Mouse (Mus musculus) erythroid progenitor cell, adult 5-6 weeks (primary cell): ENCODE data around the gene Ppp2ca. TPM values are rescaled to one million over a fixed set of nuclear protein-coding genes. Genes with fewer than 3 reads are reported as not detected.
"Not testable (repeated sequence)": the region's sequence is repeated elsewhere in the genome, so short reads cannot be mapped to it uniquely, and the experiment has no call there.

Source experiments
- ATAC-seq: replicated peaks from 2 replicates; pipeline ENCODE4 v1.8.0; 2016; ENCODE audit warnings: moderate number of reproducible peaks, mild to moderate bottlenecking, moderate TSS enrichment, inconsistent platforms; ENCODE audit not compliant: poor library complexity, low FRiP score, severe bottlenecking
- total RNA-seq, 2 experiments: library from RNA; stranded (forward) in 1 of 2; stranded (reverse) in 1 of 2; fragments of 150-400 nt in 1 of 2; fragments of 186-747, 209-891 nt in 1 of 2; gene quantifications; 2 replicates each; pipeline versions ENCODE4 v1.2.3 to v1.2.4; 2015 to 2017; ENCODE audit warnings: low replicate concordance in 2 of 2

The Ppp2ca gene
- total RNA-seq, 2 experiments from 2014 or later: 69.2 to 82.9 TPM

DNA sequence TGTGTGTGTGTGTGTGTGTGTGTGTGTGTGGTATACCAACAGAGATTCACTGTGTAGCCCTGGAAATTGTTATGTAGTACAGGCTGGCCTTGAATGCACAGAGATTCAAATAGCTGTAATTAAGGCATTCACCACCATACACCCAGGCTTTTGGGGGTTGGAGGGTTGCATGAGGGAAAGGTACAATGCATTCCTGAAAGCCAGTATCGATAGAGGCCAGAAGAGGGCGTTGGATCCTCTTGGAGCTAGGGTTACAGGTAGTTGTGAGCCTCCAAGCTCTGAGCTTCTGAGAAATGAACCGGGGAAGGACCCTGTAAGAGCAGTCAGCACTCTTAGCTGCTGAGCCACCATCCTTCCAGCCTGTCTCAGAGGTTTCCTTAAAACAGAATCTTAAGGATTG, 30.7 kb downstream of the Ppp2ca start:
- ATAC-seq: no peak

DNA sequence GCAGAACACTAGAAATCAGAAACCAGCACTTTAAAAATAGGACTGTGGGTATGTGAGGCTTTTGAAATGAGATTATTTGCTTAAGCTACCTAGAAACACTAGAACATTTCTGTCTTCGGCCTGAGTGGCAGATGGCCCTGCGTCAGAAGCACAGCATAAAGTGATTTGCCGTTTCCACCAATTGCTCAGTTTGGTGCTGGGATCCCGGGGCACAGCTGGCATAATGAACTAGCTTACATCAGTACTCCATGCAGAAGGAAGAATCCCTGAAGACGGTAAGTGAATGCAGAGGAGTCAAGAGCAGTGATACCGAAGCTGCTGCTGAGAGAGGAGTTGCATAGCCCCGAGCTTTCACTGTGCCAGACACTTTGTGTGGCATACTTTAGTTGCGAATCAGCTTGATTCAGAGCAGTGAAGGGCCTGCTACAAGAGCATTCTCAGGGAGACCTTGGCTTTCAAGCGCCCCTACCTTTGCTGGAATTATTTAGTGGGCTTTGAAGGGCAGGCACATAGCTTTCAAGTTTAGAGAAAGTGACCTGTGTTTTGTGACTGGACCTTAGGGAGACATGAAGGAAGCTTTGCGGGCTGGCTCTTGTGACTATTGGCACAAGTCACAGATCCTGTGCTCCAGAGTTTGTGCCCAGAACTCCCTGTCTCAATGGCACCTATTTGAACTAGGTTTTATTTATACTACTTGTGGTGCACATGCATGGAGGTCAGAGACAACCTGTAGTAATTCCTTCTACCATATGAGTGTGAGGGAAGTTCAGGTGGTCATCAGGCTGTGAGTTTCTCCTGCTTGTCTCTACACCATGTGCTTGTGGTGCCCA, 31.4 kb downstream of the Ppp2ca start:
- no peak for ATAC-seq

DNA sequence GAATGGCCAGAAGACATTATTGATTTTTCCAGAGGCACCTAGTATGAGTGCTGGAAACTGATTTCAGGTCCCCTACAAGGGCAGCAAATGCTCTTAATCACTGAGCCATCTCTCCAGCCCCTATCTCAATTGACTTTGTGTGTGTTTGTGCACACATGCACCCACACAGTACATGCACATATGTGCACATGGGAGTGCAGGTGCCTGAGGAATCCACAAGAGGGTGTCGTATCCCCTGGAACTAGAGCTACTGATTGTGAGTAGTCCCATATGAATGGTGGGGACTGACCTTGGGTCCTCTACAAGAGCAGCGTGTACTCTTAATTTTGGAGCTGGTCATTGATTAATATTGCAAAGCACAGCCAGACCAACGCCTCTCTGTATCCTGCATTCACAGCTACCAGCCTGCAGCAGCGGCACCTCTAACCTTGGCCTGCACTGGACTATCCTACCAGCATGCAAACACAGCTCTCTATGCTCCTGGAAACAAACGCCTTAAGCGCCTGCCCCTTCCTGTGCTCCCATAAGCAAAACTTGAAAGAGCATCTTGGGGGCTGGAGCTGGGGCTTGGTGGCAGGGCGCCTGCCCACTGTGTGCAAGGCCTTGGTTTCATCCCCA, 32.1 kb downstream of the Ppp2ca start:
- no peak for ATAC-seq

- ATAC-seq: not testable (repeated sequence)
Observed at GRCm38 (mm10) chr11:52143675-52144074, 45.2 kb downstream of the Ppp2ca start.

DNA sequence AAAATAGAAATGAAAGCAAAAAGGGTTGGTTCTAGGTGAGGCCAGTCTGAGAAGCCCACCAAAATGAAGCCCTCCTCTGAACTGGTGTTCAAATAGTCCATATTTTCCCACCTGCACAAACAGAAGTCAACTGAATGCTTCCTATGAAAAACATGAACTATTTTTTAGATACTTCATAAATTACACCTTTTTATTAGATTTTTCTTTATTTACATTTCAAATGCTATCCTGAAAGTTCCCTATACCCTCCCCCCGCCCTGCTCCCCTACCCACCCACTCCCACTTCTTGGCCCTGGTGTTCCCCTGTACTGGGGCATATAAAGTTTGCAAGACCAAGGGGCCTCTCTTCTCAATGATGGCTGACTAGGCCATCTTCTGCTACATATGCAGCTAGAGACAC, 46.9 kb downstream of the Ppp2ca start, which contains the start of gene Olfr1373:
Olfr1373 (minus strand) TSS at position 101 of the 400 bp plus-strand sequence.
- not testable (repeated sequence) for ATAC-seq

DNA sequence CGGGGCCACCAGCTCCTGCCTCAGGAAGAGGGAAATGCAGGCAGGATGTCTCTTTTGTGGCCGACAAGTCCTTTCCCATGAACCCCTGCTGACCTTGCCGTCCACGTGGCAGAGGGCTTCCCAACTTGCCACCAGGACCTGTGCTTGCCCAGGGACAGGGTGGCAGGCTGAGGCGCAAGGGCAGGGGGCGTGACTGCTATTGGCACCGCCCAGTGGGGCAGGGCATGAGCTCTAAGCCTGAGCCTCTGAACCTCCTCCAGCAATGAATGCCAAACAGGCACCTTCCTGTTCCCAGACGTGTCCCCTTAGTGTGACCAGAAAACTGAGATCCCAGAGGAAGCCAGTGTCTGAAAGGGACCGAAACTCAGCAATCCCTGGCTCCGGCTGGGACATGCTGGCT, 65.4 kb downstream of the Ppp2ca start:
- ATAC-seq: no peak

DNA sequence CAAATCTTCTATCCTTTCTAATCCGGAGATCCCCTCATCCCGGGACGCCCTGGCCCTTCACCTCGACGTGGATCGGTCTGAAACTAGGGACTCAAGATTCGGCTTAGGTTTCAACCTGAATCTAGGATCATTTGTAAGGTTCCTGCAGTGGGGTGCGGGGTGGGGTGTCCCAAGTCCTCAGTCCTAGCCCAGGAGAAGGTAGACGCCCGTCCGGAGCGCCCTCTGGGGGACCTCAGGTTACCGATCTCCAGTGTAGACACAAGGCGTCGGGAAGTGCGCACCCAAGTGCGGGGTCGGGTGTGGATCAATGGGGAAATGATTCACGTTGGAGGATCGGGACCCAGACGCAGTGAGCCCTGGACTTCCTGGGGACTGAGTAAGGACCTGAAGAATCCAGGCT, 68.6 kb downstream of the Ppp2ca start:
- ATAC-seq: no peak

DNA sequence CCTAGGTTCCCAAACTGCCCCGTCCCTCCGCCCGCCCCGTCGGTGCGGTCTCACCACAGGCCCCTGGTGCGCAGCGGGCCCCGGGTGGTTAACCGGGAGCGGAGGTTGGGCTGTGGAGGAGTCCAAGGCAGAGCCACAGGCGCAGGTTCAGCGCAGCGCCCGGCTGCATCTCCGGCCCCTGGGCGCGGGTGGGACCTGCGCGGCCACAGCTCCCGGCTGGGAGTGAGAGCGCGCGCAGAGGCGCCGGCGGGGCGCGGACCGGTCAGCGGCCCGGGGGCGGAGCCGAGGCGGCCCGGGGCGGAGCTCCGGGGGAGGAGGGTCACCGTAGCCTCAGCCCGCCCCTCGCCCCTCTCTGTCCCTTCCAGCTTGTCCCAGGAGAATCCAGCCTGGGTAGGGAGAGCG, 69.4 kb downstream of the Ppp2ca start:
- ATAC-seq: not testable (repeated sequence)

- ATAC-seq: no peak
Observed at GRCm38 (mm10) chr11:52168461-52168860, 70.0 kb downstream of the Ppp2ca start.

Other genes starting within 250 kb of the Ppp2ca start
- gene Jade2, start 241.0 kb upstream of the Ppp2ca start, total RNA-seq (2015; ENCODE audit: low replicate concordance): 4.3 and 4.6 TPM in 2 replicates
- 5.6 and 5.9 TPM in 2 replicates for gene Jade2, start 241.0 kb upstream of the Ppp2ca start, total RNA-seq (2017; ENCODE audit: low replicate concordance)
- 39.0 and 45.0 TPM in 2 replicates for gene Cdkn2aipnl, start 131.0 kb upstream of the Ppp2ca start, total RNA-seq (2015; ENCODE audit: low replicate concordance)
- gene Cdkn2aipnl, start 131.0 kb upstream of the Ppp2ca start, total RNA-seq (2017; ENCODE audit: low replicate concordance): 16.0 and 27.9 TPM in 2 replicates
- gene Ube2b, start 97.9 kb upstream of the Ppp2ca start, total RNA-seq (2015; ENCODE audit: low replicate concordance): 73.2 and 89.3 TPM in 2 replicates
- 50.1 and 89.9 TPM in 2 replicates for gene Ube2b, start 97.9 kb upstream of the Ppp2ca start, total RNA-seq (2017; ENCODE audit: low replicate concordance)
- 0.42 and 1.1 TPM in 2 replicates for gene Cdkl3, start 94.5 kb upstream of the Ppp2ca start, total RNA-seq (2015; ENCODE audit: low replicate concordance)
- gene Cdkl3, start 94.5 kb upstream of the Ppp2ca start, total RNA-seq (2017; ENCODE audit: low replicate concordance): 0.51 TPM in 1 of 2 replicates, not detected in the other
- not detected in 2 replicates for gene Olfr1373, start 46.8 kb downstream of the Ppp2ca start, total RNA-seq (2015; ENCODE audit: low replicate concordance)
- not detected in 2 replicates for gene Olfr1373, start 46.8 kb downstream of the Ppp2ca start, total RNA-seq (2017; ENCODE audit: low replicate concordance)
- gene Olfr1371, start 115.3 kb downstream of the Ppp2ca start, total RNA-seq (2015; ENCODE audit: low replicate concordance): not detected in 2 replicates
- not detected in 2 replicates for gene Olfr1371, start 115.3 kb downstream of the Ppp2ca start, total RNA-seq (2017; ENCODE audit: low replicate concordance)
- 103 and 116 TPM in 2 replicates for gene Skp1a, start 133.3 kb downstream of the Ppp2ca start, total RNA-seq (2015; ENCODE audit: low replicate concordance)
- gene Skp1a, start 133.3 kb downstream of the Ppp2ca start, total RNA-seq (2017; ENCODE audit: low replicate concordance): 69.7 and 95.6 TPM in 2 replicates
- gene Tcf7, start 184.3 kb downstream of the Ppp2ca start, total RNA-seq (2015; ENCODE audit: low replicate concordance): 16.2 and 22.6 TPM in 2 replicates
- gene Tcf7, start 184.3 kb downstream of the Ppp2ca start, total RNA-seq (2017; ENCODE audit: low replicate concordance): 1.4 and 3.3 TPM in 2 replicates